Comparison of ENCODE assay signal across 8 mouse cellular contexts in the genomic region with DNA sequence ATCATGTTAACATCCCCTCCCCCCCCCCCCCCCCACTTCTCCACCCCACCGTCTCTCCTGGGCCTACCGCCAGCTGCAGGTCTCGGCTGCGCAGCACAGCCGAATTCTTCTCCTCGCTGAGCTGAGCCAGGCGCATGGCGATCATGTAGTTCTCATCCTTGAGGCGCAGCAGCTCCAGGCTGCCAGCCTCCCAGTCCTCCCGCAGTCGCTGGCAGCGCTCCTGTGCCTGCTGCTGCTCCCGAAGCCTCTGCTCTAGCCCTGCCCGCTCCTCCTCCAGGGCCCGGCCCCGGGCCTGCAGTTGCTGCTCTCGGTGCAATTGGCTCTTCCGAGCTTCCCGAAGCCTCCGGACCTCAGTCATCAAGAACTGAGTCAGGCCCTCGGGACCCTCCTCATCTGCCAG. TPM values are rescaled to one million over a fixed set of nuclear protein-coding genes. Genes with fewer than 3 reads are reported as not detected.
A peak's percentile ranks its signal among the peaks of the same experiment; 100 is the strongest.
DNase-seq lines count a peak whose midpoint lies in the region; ATAC-seq and TF ChIP-seq lines count a peak whose summit lies in the region.

No protein-coding gene starts in this region.

- DNase-seq in Muller cell, postnatal 12 days (ENCODE audit: inconsistent ontology term), result peak; percentile 60
- no peak for DNase-seq in urinary bladder, postnatal 25 days (ENCODE audit: low spot score)
- no peak for DNase-seq in kidney, adult 2 months

- TF ChIP-seq POLR2A in ES-Bruce4 (IDR thresholded peaks at IDR 0.05; ENCODE audit: insufficient read depth, low read length), result no peak
- TF ChIP-seq POLR2A in kidney, adult 2 months (IDR thresholded peaks at IDR 0.05; ENCODE audit: low read depth, low read length), result no peak

- peaks cover 8% of the 10 kb centered on the region for H3K27me3 ChIP-seq in heart, embryonic 16.5 days (ENCODE audit: control insufficient read depth, insufficient read depth, low read length)
- peaks cover 30% of the 10 kb centered on the region for H3K27me3 ChIP-seq in heart, embryonic 12.5 days (replicated peaks)
- H3K27me3 ChIP-seq in ES-Bruce4 (ENCODE audit: control insufficient read depth, insufficient read depth, low read length, poor library complexity, severe bottlenecking), result no peaks in the 10 kb centered on the region
- peaks cover 67% of the 10 kb centered on the region for H3K27me3 ChIP-seq in hindbrain, embryonic 13.5 days
- H3K27me3 ChIP-seq in kidney, embryonic 16.5 days (ENCODE audit: insufficient read depth, low read length), result peaks cover 21% of the 10 kb centered on the region
- H3K27me3 ChIP-seq in kidney, adult 2 months (replicated peaks; ENCODE audit: control insufficient read depth, insufficient read depth, low read length), result no peaks in the 10 kb centered on the region

- H3K4me2 ChIP-seq in heart, embryonic 16.5 days (ENCODE audit: low read depth, low read length), result no peak overlapping the region
- no peak overlapping the region for H3K4me2 ChIP-seq in heart, embryonic 12.5 days
- no peak overlapping the region for H3K4me2 ChIP-seq in hindbrain, embryonic 13.5 days
- H3K4me2 ChIP-seq in kidney, embryonic 16.5 days (replicated peaks; ENCODE audit: low read depth, low read length), result no peak overlapping the region

- peaks cover 43% of the 10 kb centered on the region for H3K4me1 ChIP-seq in heart, embryonic 16.5 days (ENCODE audit: control insufficient read depth, insufficient read depth, low read length)
- peaks cover 38% of the 10 kb centered on the region for H3K4me1 ChIP-seq in heart, embryonic 12.5 days (replicated peaks)
- peaks cover 8% of the 10 kb centered on the region for H3K4me1 ChIP-seq in ES-Bruce4 (ENCODE audit: control insufficient read depth, insufficient read depth, low read length)
- peaks cover 40% of the 10 kb centered on the region for H3K4me1 ChIP-seq in hindbrain, embryonic 13.5 days (replicated peaks)
- H3K4me1 ChIP-seq in kidney, embryonic 16.5 days (ENCODE audit: insufficient read depth, low read length), result peaks cover 53% of the 10 kb centered on the region
- peaks cover 38% of the 10 kb centered on the region for H3K4me1 ChIP-seq in kidney, adult 2 months (ENCODE audit: control insufficient read depth, insufficient read depth, low read length)

- no peak for TF ChIP-seq EP300 in ES-Bruce4 (IDR thresholded peaks at IDR 0.05; ENCODE audit: insufficient read depth, low read depth, low read length)

- no peak overlapping the region for H3K4me3 ChIP-seq in heart, embryonic 16.5 days (ENCODE audit: low read length)
- no peak overlapping the region for H3K4me3 ChIP-seq in heart, embryonic 12.5 days
- no peak overlapping the region for H3K4me3 ChIP-seq in ES-Bruce4 (ENCODE audit: low read depth, low read length)
- H3K4me3 ChIP-seq in hindbrain, embryonic 13.5 days, result no peak overlapping the region
- no peak overlapping the region for H3K4me3 ChIP-seq in kidney, embryonic 16.5 days (ENCODE audit: low read length)
- H3K4me3 ChIP-seq in kidney, adult 2 months (ENCODE audit: insufficient read depth, low read depth, low read length), result no peak overlapping the region

- peak overlapping the region; percentile 53 for H3K27ac ChIP-seq in heart, embryonic 16.5 days (ENCODE audit: low read length)
- H3K27ac ChIP-seq in heart, embryonic 12.5 days (ENCODE audit: poor library complexity, severe bottlenecking), result no peak overlapping the region
- H3K27ac ChIP-seq in ES-Bruce4 (ENCODE audit: insufficient read depth, low read length), result no peak overlapping the region
- H3K27ac ChIP-seq in hindbrain, embryonic 13.5 days, result no peak overlapping the region
- no peak overlapping the region for H3K27ac ChIP-seq in kidney, embryonic 16.5 days (ENCODE audit: low read length)
- H3K27ac ChIP-seq in kidney, adult 2 months (ENCODE audit: insufficient read depth, low read depth, low read length), result no peak overlapping the region

- H3K9me3 ChIP-seq in heart, embryonic 16.5 days (replicated peaks; ENCODE audit: control insufficient read depth, low read length), result no peaks in the 10 kb centered on the region
- no peaks in the 10 kb centered on the region for H3K9me3 ChIP-seq in heart, embryonic 12.5 days (replicated peaks)
- H3K9me3 ChIP-seq in ES-Bruce4 (replicated peaks; ENCODE audit: control insufficient read depth, insufficient read depth, low read length, poor library complexity, severe bottlenecking), result no peaks in the 10 kb centered on the region
- H3K9me3 ChIP-seq in hindbrain, embryonic 13.5 days, result no peaks in the 10 kb centered on the region
- H3K9me3 ChIP-seq in kidney, embryonic 16.5 days (ENCODE audit: low read length), result no peaks in the 10 kb centered on the region

- ATAC-seq in heart, embryonic 16.5 days (replicated peaks; ENCODE audit: extremely low read depth, insufficient read depth, low FRiP score), result no peak
- ATAC-seq in heart, embryonic 12.5 days (ENCODE audit: insufficient number of reproducible peaks, low FRiP score), result no peak
- ATAC-seq in hindbrain, embryonic 13.5 days (ENCODE audit: low FRiP score), result no peak
- no peak for ATAC-seq in kidney, embryonic 16.5 days (ENCODE audit: low FRiP score, low TSS enrichment)

- 49% methylated on average over 19 of the region's 21 CpGs for WGBS in heart, embryonic 16.5 days
- WGBS in heart, embryonic 12.5 days, result 63% methylated on average over 21 of the region's 21 CpGs
- 47% methylated on average over 21 of the region's 21 CpGs for WGBS in hindbrain, embryonic 13.5 days
- 56% methylated on average over 19 of the region's 21 CpGs for WGBS in kidney, embryonic 16.5 days
- 38% methylated on average over 21 of the region's 21 CpGs for WGBS in kidney, adult 2 months

- TF ChIP-seq CTCF in ES-Bruce4 (IDR thresholded peaks at IDR 0.05; ENCODE audit: low read depth, low read length), result no peak
- TF ChIP-seq CTCF in kidney, adult 2 months (conservative IDR thresholded peaks at IDR 0.05; ENCODE audit: insufficient read depth, insufficient read length, low read depth, low read length), result no peak

- peaks cover 2% of the 10 kb centered on the region; the same call in 1 of the 2 replicates for H3K36me3 ChIP-seq in heart, embryonic 16.5 days (ENCODE audit: control insufficient read depth, insufficient read depth)
- H3K36me3 ChIP-seq in heart, embryonic 12.5 days, result no peaks in the 10 kb centered on the region
- H3K36me3 ChIP-seq in ES-Bruce4 (ENCODE audit: control insufficient read depth, insufficient read depth, low read length, poor library complexity, severe bottlenecking), result no peaks in the 10 kb centered on the region
- H3K36me3 ChIP-seq in hindbrain, embryonic 13.5 days, result no peaks in the 10 kb centered on the region
- H3K36me3 ChIP-seq in kidney, embryonic 16.5 days (ENCODE audit: insufficient read depth, low read length), result no peaks in the 10 kb centered on the region
- no peaks in the 10 kb centered on the region; the same call in 1 of the 2 replicates for H3K36me3 ChIP-seq in kidney, adult 2 months (ENCODE audit: control insufficient read depth, insufficient read depth, low read length)

- H3K9ac ChIP-seq in heart, embryonic 16.5 days (ENCODE audit: low read length), result peak overlapping the region; percentile 49; the same call in 1 of the 2 replicates
- H3K9ac ChIP-seq in heart, embryonic 12.5 days, result no peak overlapping the region
- 0 out of 2 replicates have a peak overlapping the region, but pooled peaks have one; percentile 28 for H3K9ac ChIP-seq in ES-Bruce4 (ENCODE audit: low read depth, poor library complexity, severe bottlenecking)
- peak overlapping the region; percentile 2; the same call in 1 of the 2 replicates for H3K9ac ChIP-seq in hindbrain, embryonic 13.5 days
- no peak overlapping the region for H3K9ac ChIP-seq in kidney, embryonic 16.5 days (replicated peaks; ENCODE audit: low read length)

RNA-seq across cellular contexts. Expression of gene Card10, which starts 3.8 kb away (rescaled TPM):
- polyA plus RNA-seq in heart, embryonic 16.5 days (2015; fragmentation: Nextera tagmentation; extraction: Ambion mirVana), result 6.3 and 7.4 TPM in 2 replicates
- polyA plus RNA-seq in heart, embryonic 12.5 days (2016; fragmentation: Nextera tagmentation; extraction: Ambion mirVana), result 6.1 and 7.5 TPM in 2 replicates
- 19.6 and 21.5 TPM in 2 replicates for polyA plus RNA-seq in ES-Bruce4 (2011; ENCODE audit: insufficient read depth, insufficient read length, low read depth, missing spikeins)
- 1.6 TPM in 2 replicates for polyA plus RNA-seq in hindbrain, embryonic 13.5 days (2015; fragmentation: Nextera tagmentation; extraction: Ambion mirVana)
- 9.9 and 10.6 TPM in 2 replicates for polyA plus RNA-seq in kidney, embryonic 16.5 days (2015; fragmentation: Nextera tagmentation; extraction: Ambion mirVana)
- polyA plus RNA-seq in kidney, adult 2 months (2012; rRNA removed), result 80.4 and 93.7 TPM in 2 replicates

RNA-seq across cellular contexts. Expression of gene Mfng, which starts 25.8 kb away (rescaled TPM):
- 19.6 and 19.8 TPM in 2 replicates for polyA plus RNA-seq in heart, embryonic 16.5 days (2015; fragmentation: Nextera tagmentation; extraction: Ambion mirVana)
- polyA plus RNA-seq in heart, embryonic 12.5 days (2016; fragmentation: Nextera tagmentation; extraction: Ambion mirVana), result 7.3 and 7.9 TPM in 2 replicates
- 4.4 and 5.2 TPM in 2 replicates for polyA plus RNA-seq in ES-Bruce4 (2011; ENCODE audit: insufficient read depth, insufficient read length, low read depth, missing spikeins)
- polyA plus RNA-seq in hindbrain, embryonic 13.5 days (2015; fragmentation: Nextera tagmentation; extraction: Ambion mirVana), result 36.7 and 40.1 TPM in 2 replicates
- polyA plus RNA-seq in kidney, embryonic 16.5 days (2015; fragmentation: Nextera tagmentation; extraction: Ambion mirVana), result 28.7 and 31.7 TPM in 2 replicates
- 15.7 and 16.6 TPM in 2 replicates for polyA plus RNA-seq in kidney, adult 2 months (2012; rRNA removed)

RNA-seq across cellular contexts. Expression of gene Cdc42ep1, which starts 43.4 kb away (rescaled TPM):
- 29.4 and 38.7 TPM in 2 replicates for polyA plus RNA-seq in heart, embryonic 16.5 days (2015; fragmentation: Nextera tagmentation; extraction: Ambion mirVana)
- 40.5 and 40.8 TPM in 2 replicates for polyA plus RNA-seq in heart, embryonic 12.5 days (2016; fragmentation: Nextera tagmentation; extraction: Ambion mirVana)
- polyA plus RNA-seq in ES-Bruce4 (2011; ENCODE audit: insufficient read depth, insufficient read length, low read depth, missing spikeins), result 9.2 and 10.5 TPM in 2 replicates
- polyA plus RNA-seq in hindbrain, embryonic 13.5 days (2015; fragmentation: Nextera tagmentation; extraction: Ambion mirVana), result 9.5 and 11.0 TPM in 2 replicates
- polyA plus RNA-seq in kidney, embryonic 16.5 days (2015; fragmentation: Nextera tagmentation; extraction: Ambion mirVana), result 58.5 and 59.7 TPM in 2 replicates
- 59.2 and 66.7 TPM in 2 replicates for polyA plus RNA-seq in kidney, adult 2 months (2012; rRNA removed)

RNA-seq across cellular contexts. Expression of gene Lgals2, which starts 56.3 kb away (rescaled TPM):
- polyA plus RNA-seq in heart, embryonic 16.5 days (2015; fragmentation: Nextera tagmentation; extraction: Ambion mirVana), result 2.2 TPM in 1 of 2 replicates, not detected in the other
- 0.84 TPM in 1 of 2 replicates, not detected in the other for polyA plus RNA-seq in heart, embryonic 12.5 days (2016; fragmentation: Nextera tagmentation; extraction: Ambion mirVana)
- 2.4 TPM in 1 of 2 replicates, not detected in the other for polyA plus RNA-seq in ES-Bruce4 (2011; ENCODE audit: insufficient read depth, insufficient read length, low read depth, missing spikeins)
- polyA plus RNA-seq in hindbrain, embryonic 13.5 days (2015; fragmentation: Nextera tagmentation; extraction: Ambion mirVana), result not detected in 2 replicates
- 0.54 and 0.77 TPM in 2 replicates for polyA plus RNA-seq in kidney, embryonic 16.5 days (2015; fragmentation: Nextera tagmentation; extraction: Ambion mirVana)
- polyA plus RNA-seq in kidney, adult 2 months (2012; rRNA removed), result 0.24 and 0.25 TPM in 2 replicates

Comparison
In these comparisons a context has a peak if more than half of its experiments do, and no peak if none do; other contexts are left out.
1. H3K9ac ChIP-seq: peak in heart, embryonic 16.5 days (single experiment), ES-Bruce4 (single experiment) and hindbrain, embryonic 13.5 days (single experiment); none in heart, embryonic 12.5 days (single experiment) and kidney, embryonic 16.5 days (single experiment).